Mouse (Mus musculus) kidney, adult 2 months (tissue): ENCODE results near the gene Adcy4. TPM values are rescaled to one million over a fixed set of nuclear protein-coding genes. Genes with fewer than 3 reads are reported as not detected.
A peak's percentile ranks its signal among the peaks of the same experiment; 100 is the strongest.

Source experiments
- DNase-seq: peaks from one replicate; pipeline ENCODE4 v3.0.0; 2021
- H3K27ac ChIP-seq: fragments of 200-500 bp; 2 replicates; pipeline ENCODE4 v1.5.1; 2012; ENCODE audit warnings: low read depth, low read length, control low read depth, inconsistent platforms; ENCODE audit not compliant: insufficient read depth
- H3K27me3 ChIP-seq: fragments of 200-500 bp; replicated peaks from 2 replicates; pipeline ENCODE4 v1.6.1; 2012; ENCODE audit warnings: mild to moderate bottlenecking, moderate library complexity, low read length, inconsistent platforms; ENCODE audit not compliant: control insufficient read depth, insufficient read depth
- H3K36me3 ChIP-seq: fragments of 200-500 bp; 2 replicates; pipeline ENCODE4 v1.6.1; 2012; ENCODE audit warnings: mild to moderate bottlenecking, moderate library complexity, low read length, inconsistent platforms; ENCODE audit not compliant: control insufficient read depth, insufficient read depth
- H3K4me1 ChIP-seq: fragments of 200-500 bp; 2 replicates; pipeline ENCODE4 v1.6.1; 2011; ENCODE audit warnings: low read length; ENCODE audit not compliant: control insufficient read depth, insufficient read depth
- H3K4me3 ChIP-seq: fragments of 200-500 bp; 2 replicates; pipeline ENCODE4 v1.5.1; 2011; ENCODE audit warnings: mild to moderate bottlenecking, low read depth, low read length, control low read depth; ENCODE audit not compliant: insufficient read depth
- CTCF ChIP-seq: fragments of 200-500 bp; conservative IDR thresholded peaks from 2 replicates; pipeline ENCODE4 v1.5.1; 2011; ENCODE audit warnings: low read depth, mild to moderate bottlenecking, control low read depth, low read length, moderate library complexity, mixed read lengths; ENCODE audit not compliant: insufficient read depth, insufficient read length
- POLR2A ChIP-seq: fragments of 200-500 bp; IDR thresholded peaks from one replicate; pipeline ENCODE4 v1.6.1; 2011; ENCODE audit warnings: low read depth, low read length, control low read depth
- WGBS: fragments of 180-500 bp; shearing (Covaris S2); methylation state at CpG from one replicate; pipeline ENCODE4 v1.1.7; 2018; 5-methylcytosine and 5-hydroxymethylcytosine counted together
- polyA plus RNA-seq: library from polyadenylated mRNA; depleted of rRNA; stranded (reverse); fragments of >200 nt; gene quantifications from 2 replicates; pipeline ENCODE4 v1.2.3, GENCODE M21; 2012

Adcy4 gene
- polyA plus RNA-seq, 1 experiment, result 16.9 TPM

DNA sequence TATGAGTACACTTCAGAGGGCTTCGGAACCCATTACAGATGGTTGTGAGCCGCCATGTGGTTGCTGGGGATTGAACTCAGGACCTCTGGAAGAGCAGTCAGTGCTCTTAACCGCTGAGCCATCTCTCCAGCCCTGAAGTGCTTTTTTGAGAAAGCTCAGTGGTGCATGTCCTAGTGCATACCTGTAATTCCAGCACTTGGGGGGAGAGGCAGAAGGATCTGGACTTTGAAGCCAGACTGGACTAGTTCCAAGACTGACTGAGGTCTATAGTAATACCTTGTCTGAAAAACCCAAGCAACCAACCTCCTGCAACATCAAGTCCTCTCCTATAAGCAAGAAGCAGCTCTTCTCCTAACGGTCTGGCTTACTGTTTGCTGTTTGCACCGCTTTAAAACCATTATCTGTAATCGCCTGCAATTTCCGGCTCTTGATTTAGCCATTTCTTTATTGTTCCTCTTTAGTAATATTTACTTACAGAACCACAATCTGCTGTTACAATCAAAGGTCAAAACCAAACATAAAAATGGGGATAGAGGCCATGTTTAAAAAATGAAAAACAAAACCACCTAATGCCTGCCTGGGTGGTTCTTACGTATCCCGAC lies 46.7 kb downstream of the Adcy4 start:
- H3K36me3 ChIP-seq, result peaks cover 1% of the 10 kb centered on the region
- peak; percentile 85 for DNase-seq
- H3K27ac ChIP-seq, result peak overlapping the region; percentile 81
- no peak overlapping the region for H3K4me3 ChIP-seq
- 48% methylated on average over 9 of the region's 9 CpGs for WGBS
- no peak for TF ChIP-seq POLR2A
- no peak for TF ChIP-seq CTCF
- H3K27me3 ChIP-seq, result no peaks in the 10 kb centered on the region
- peaks cover 14% of the 10 kb centered on the region; the same call in 1 of the 2 replicates for H3K4me1 ChIP-seq

GRCm38 (mm10) chr14:55735758-55736157 lies 48.1 kb downstream of the Adcy4 start:
- H3K27me3 ChIP-seq, result no peaks in the 10 kb centered on the region
- peaks cover 14% of the 10 kb centered on the region; the same call in 1 of the 2 replicates for H3K4me1 ChIP-seq
- 69% methylated on average over 4 of the region's 4 CpGs for WGBS
- peaks cover 1% of the 10 kb centered on the region for H3K36me3 ChIP-seq
- no peak for DNase-seq
- H3K27ac ChIP-seq, result no peak overlapping the region
- TF ChIP-seq POLR2A (no peak), CTCF (no peak)
- no peak overlapping the region for H3K4me3 ChIP-seq

- no peak for DNase-seq
- no peaks in the 10 kb centered on the region for H3K27me3 ChIP-seq
- TF ChIP-seq POLR2A (no peak), CTCF (no peak)
- 25% methylated on average over 3 of the region's 3 CpGs for WGBS
- H3K4me1 ChIP-seq, result peaks cover 14% of the 10 kb centered on the region; the same call in 1 of the 2 replicates
- H3K36me3 ChIP-seq, result peaks cover 1% of the 10 kb centered on the region
- no peak overlapping the region for H3K4me3 ChIP-seq
- no peak overlapping the region for H3K27ac ChIP-seq
Observed at GRCm38 (mm10) chr14:55735334-55735733, 48.6 kb downstream of the Adcy4 start.

GRCm38 (mm10) chr14:55734869-55735268 lies 49.0 kb downstream of the Adcy4 start:
- DNase-seq, result no peak
- Histone ChIP-seq H3K36me3 (peaks cover 1% of the 10 kb centered on the region; the same call in 1 of the 2 replicates), H3K27me3 (no peaks in the 10 kb centered on the region), H3K4me3 (no peak overlapping the region), H3K4me1 (peaks cover 14% of the 10 kb centered on the region; the same call in 1 of the 2 replicates), H3K27ac (no peak overlapping the region)
- TF ChIP-seq CTCF (no peak), POLR2A (no peak)
- 77% methylated on average over 7 of the region's 7 CpGs for WGBS

DNA sequence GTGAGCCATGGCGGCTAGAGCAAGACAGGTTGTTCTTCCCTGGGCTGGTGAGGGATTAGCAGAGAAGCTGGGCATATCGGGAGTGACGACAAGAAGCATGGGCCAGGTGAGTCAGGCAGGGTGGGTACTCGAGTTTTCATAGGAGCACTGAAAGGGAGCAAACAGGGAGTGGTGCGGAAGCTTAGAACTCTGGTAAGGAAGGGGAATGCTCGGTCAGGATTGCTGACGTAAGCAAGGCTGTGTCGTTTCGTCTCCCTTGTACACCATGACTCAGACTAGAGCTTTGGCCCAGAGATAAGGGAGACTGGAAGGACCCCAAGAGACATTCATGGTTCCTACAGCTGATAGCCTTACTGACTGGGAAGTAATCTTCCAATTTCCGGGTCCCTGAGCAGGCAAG lies 50.0 kb downstream of the Adcy4 start:
- 82% methylated on average over 10 of the region's 10 CpGs for WGBS
- Histone ChIP-seq H3K27ac (no peak overlapping the region), H3K4me3 (no peak overlapping the region), H3K36me3 (peaks cover 1% of the 10 kb centered on the region; the same call in 1 of the 2 replicates), H3K27me3 (no peaks in the 10 kb centered on the region), H3K4me1 (peaks cover 14% of the 10 kb centered on the region; the same call in 1 of the 2 replicates)
- no peak for DNase-seq
- TF ChIP-seq POLR2A (no peak), CTCF (no peak)

GRCm38 (mm10) chr14:55730531-55731032 lies 53.3 kb downstream of the Adcy4 start:
- TF ChIP-seq POLR2A (no peak), CTCF (no peak)
- WGBS, result 69% methylated on average over 7 of the region's 7 CpGs
- peak; percentile 31 for DNase-seq
- Histone ChIP-seq H3K4me3 (no peak overlapping the region), H3K27ac (no peak overlapping the region), H3K4me1 (no peaks in the 10 kb centered on the region; the same call in 1 of the 2 replicates), H3K27me3 (no peaks in the 10 kb centered on the region), H3K36me3 (no peaks in the 10 kb centered on the region)

- TF ChIP-seq CTCF (no peak), POLR2A (no peak)
- Histone ChIP-seq H3K4me3 (no peak overlapping the region), H3K27me3 (no peaks in the 10 kb centered on the region), H3K36me3 (no peaks in the 10 kb centered on the region), H3K4me1 (no peaks in the 10 kb centered on the region; the same call in 1 of the 2 replicates), H3K27ac (no peak overlapping the region)
- WGBS, result 77% methylated on average over 7 of the region's 7 CpGs
- DNase-seq, result no peak
Observed at GRCm38 (mm10) chr14:55730116-55730515, 53.8 kb downstream of the Adcy4 start.
